Mouse (Mus musculus): ENCODE measurements around the gene Rhcg. TPM values are rescaled to one million over a fixed set of nuclear protein-coding genes. Genes with fewer than 3 reads are reported as not detected.
A peak's percentile ranks its signal among the peaks of the same experiment; 100 is the strongest.

Gene Rhcg
- total RNA-seq (2021), result 1 to 10 TPM; 1.5 to 3.2 TPM

- DNase-seq (ENCODE audit: extremely low spot score in 1 of 2, low spot score in 2 of 2), result peak in 1 of 2 experiments; percentile 59
- intact Hi-C loops (cut with DNase I), result loop anchor here (10.0 kb wide), 1 partner anchor 167 kb away; no protein-coding TSS in a partner anchor
These were observed at the start of gene Rhcg for GRCm38 (mm10) chr7:79617418-79617817. TSS of gene Rhcg (minus strand) at chr7:79617657.

- intact Hi-C loops (cut with DNase I), result no loop called here
- no peak for DNase-seq (ENCODE audit: extremely low spot score in 1 of 2, low spot score in 2 of 2)
These were observed 49.2 kb upstream of the Rhcg start for GRCm38 (mm10) chr7:79666690-79667089.

- no peak for DNase-seq (ENCODE audit: extremely low spot score in 1 of 2, low spot score in 2 of 2)
- intact Hi-C loops (cut with DNase I), result no loop called here
These were observed 43.9 kb upstream of the Rhcg start for GRCm38 (mm10) chr7:79661253-79661890.

DNA sequence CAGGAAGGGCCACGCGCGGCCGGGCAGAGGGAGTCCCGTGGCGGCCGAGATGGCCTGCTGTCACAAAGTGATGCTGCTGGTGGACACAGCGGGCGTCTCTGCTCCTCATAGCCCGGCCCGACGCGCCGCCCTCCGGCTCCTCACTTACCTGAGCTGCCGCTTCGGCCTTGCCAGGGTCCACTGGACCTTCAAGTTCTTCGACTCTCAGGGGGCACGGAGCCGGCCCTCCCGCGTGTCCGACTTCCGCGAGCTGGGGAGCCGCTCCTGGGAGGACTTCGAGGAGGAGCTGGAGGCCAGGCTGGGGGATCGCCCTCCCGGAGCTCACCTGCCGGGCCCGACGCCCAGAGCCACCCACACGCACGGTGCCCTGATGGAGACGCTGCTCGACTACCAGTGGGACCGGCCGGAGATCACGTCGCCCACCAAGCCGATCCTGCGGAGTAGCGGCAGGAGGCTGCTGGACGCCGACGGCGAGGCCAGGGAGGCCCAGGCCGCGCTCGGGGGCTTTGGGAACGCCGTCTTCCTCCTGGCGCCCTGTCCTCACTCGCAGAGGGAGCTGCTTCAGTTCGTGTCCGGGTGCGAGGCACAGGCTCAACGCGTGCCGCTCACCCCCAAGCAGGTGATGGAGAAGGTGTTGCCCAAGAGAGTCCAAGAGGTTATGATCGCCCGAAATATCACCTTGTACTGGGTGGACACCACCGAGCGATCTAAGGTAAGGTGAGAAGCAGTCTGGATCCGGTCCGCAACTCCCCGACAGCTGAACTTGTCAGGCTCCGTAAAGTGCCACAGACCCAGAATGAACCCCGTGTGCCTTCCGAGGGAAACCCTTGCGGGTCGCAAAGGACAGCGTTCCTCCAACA is 43.1 kb upstream of the Rhcg start:
- intact Hi-C loops (cut with DNase I), result no loop called here
- no peak for DNase-seq (ENCODE audit: extremely low spot score in 1 of 2, low spot score in 2 of 2)

DNA sequence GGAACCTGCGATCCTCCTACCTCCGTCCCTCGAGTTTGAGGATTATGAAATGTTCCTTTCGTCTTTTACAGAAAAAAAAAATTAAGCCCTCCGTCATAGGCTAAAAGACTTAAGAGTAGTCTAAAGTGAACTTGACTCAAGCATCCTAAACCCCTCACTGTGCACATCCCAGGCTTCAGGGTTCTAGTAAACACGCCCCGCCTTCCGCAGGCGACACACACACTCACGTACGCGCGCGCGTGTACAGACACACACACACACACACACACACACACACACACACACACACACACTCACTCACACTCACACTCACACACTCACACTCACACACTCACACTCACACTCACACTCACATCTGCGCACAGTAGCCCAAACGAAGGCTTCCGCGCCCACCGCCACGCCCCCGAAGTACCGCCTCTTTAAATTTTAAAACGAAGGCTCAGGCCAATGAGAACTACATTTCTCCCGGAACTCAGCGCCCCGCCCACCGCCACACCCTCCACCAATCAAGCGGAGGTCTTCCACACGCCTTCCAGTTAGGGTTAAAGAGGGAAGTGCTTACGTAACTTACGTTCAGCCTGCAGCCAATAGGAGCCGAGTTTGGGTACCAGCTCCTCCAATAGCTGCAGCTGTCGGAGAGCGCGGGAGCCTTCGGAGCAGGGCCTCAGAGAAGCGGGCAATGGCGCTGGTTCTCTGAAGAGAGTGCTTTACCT is 42.3 kb upstream of the Rhcg start, which contains the start of gene Ticrr:
TSS of gene Ticrr (plus strand) at position 619 of the 713 bp plus-strand sequence.
- intact Hi-C loops (cut with DNase I), result no loop called here

DNA sequence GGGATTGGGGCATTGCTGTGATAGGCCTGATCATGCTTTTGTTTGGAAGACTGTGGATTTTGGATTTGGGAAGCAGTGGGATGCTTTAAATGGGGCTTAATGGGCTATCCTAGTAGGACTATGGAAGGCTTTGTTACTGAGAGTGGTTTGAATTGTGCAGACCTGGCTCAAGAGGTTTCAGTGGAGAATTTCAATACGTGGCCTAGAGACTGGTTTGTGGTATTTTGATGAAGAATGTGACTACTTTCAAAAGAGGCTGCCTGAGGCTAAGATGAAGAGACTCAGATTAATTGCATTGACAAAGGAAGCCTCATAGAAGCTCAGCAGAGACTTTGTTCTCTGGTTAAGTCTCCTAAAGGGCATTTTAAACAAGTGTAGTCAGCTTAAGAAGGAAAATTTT is 37.1 kb upstream of the Rhcg start:
- DNase-seq (ENCODE audit: extremely low spot score in 1 of 2, low spot score in 2 of 2), result no peak
- intact Hi-C loops (cut with DNase I), result no loop called here

More for the DNA sequence above, 42.3 kb upstream of the Rhcg start, which contains the start of gene Ticrr:
- DNase-seq (ENCODE audit: extremely low spot score in 1 of 2, low spot score in 2 of 2), result peak; percentile 97 to 99

GRCm38 (mm10) chr7:79654185-79654584 is 36.7 kb upstream of the Rhcg start:
- intact Hi-C loops (cut with DNase I), result no loop called here
- DNase-seq (ENCODE audit: extremely low spot score in 1 of 2, low spot score in 2 of 2), result no peak

DNA sequence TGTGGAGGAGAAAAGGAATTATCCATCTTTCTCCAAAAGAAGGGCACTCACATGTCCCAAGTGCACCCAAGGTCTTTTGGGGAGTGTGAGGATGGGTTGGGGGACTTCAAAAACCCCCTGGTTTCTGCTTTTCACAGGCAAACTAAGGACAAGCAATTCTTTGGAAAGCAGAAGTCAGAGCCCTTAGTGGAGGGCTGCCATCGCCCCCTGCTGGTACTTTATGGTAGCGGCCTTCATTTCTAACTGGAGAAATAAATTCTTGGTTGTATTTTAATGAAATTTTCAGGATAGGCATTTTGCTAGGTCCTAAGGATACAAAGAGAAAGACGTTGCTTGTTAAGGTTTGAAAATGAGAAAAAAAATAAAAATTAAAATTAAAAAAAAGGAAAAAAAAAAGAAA is 31.5 kb upstream of the Rhcg start:
- DNase-seq (ENCODE audit: extremely low spot score in 1 of 2, low spot score in 2 of 2), result peak; percentile 34 to 66
- intact Hi-C loops (cut with DNase I), result loop anchor here (5.0 kb wide), 1 partner anchor 37 kb away; no protein-coding TSS in a partner anchor

GRCm38 (mm10) chr7:79647233-79647632 is 29.8 kb upstream of the Rhcg start:
- no peak for DNase-seq (ENCODE audit: extremely low spot score in 1 of 2, low spot score in 2 of 2)
- intact Hi-C loops (cut with DNase I), result loop anchor here (5.0 kb wide), 1 partner anchor 35 kb away; no protein-coding TSS in a partner anchor

DNA sequence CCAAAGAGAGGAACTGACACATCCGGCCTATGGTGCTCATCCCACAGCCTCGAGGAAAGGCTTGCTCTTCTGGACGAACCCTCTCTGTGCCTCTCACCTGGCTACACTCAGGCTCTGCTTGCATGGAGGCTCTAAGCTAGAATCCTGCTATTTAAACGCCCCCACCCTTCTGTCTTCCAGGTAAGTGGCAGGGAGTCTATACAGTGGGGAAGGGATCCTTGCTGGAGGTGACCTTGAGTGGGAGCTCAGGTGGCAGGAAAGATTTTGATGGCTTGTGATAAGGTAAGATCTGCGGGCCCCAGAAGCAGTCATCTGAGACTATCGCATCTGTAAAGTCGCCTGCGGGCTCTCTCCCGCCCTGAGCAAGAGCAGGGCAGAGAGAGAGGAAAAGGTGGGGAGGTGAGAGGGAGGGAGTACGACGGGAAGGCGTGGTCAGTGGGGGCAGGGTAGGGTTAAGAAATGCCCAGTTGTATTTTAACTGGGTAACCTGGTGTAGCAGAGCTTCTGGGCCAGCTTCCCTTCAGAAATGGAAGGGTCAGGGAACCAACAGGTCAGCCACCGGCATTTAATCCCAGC is 14.4 kb upstream of the Rhcg start:
- no peak for DNase-seq (ENCODE audit: extremely low spot score in 1 of 2, low spot score in 2 of 2)
- intact Hi-C loops (cut with DNase I), result no loop called here

- intact Hi-C loops (cut with DNase I), result no loop called here
- DNase-seq (ENCODE audit: extremely low spot score in 1 of 2, low spot score in 2 of 2), result no peak
These were observed 10.9 kb upstream of the Rhcg start for GRCm38 (mm10) chr7:79628271-79628913.

GRCm38 (mm10) chr7:79626170-79626569 is 8.7 kb upstream of the Rhcg start:
- intact Hi-C loops (cut with DNase I), result no loop called here
- DNase-seq (ENCODE audit: extremely low spot score in 1 of 2, low spot score in 2 of 2), result no peak

GRCm38 (mm10) chr7:79623086-79623485 is 5.6 kb upstream of the Rhcg start:
- DNase-seq (ENCODE audit: extremely low spot score in 1 of 2, low spot score in 2 of 2), result no peak
- intact Hi-C loops (cut with DNase I), result no loop called here

DNA sequence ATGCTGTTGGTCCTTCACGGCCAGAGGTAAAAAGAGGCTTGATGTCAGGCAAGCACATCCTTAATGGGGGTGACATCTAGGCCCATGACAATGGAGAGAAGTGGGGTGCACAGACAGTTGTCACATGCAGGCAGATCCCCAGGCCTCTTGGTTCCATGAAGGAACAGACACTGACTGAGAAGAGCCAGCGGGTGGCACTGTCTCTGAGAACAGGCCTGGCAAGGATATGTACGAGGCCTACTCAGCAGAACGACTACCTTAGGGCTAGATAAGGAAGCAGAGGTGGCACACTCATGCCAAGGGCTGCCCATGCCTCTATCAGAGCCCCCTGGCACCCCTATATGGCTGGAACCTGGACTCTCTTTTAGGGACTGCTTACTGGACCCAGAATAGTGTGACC is 2.0 kb upstream of the Rhcg start:
- intact Hi-C loops (cut with DNase I), result loop anchor here (10.0 kb wide), 1 partner anchor 165 kb away; no protein-coding TSS in a partner anchor
- DNase-seq (ENCODE audit: extremely low spot score in 1 of 2, low spot score in 2 of 2), result no peak

- intact Hi-C loops (cut with DNase I), result loop anchor here (10.0 kb wide), 1 partner anchor 169 kb away; no protein-coding TSS in a partner anchor
- DNase-seq (ENCODE audit: extremely low spot score in 1 of 2, low spot score in 2 of 2), result no peak
These were observed 1.5 kb downstream of the Rhcg start for GRCm38 (mm10) chr7:79615941-79616340.

DNA sequence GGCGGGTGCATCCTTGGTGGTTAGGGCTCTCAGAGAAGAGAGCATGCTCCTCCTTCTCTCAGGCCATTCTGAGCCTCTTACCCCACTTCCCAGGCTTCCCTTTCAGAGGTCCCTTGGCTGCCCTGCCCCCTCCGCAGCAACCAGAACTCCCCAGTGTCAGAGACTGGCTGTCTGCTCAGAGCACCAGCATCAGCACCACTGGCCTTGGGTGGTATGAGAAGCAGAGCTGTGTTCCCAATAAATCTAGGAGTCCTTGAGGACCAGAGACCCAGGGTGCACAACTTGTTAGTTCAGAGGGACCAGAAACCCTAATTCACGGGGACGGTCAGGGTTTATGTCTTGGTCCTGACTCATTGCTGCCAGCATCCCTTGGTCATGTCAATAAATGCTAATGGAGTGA is 2.4 kb downstream of the Rhcg start:
- intact Hi-C loops (cut with DNase I), result loop anchor here (10.0 kb wide), 1 partner anchor 170 kb away; no protein-coding TSS in a partner anchor
- no peak for DNase-seq (ENCODE audit: extremely low spot score in 1 of 2, low spot score in 2 of 2)

DNA sequence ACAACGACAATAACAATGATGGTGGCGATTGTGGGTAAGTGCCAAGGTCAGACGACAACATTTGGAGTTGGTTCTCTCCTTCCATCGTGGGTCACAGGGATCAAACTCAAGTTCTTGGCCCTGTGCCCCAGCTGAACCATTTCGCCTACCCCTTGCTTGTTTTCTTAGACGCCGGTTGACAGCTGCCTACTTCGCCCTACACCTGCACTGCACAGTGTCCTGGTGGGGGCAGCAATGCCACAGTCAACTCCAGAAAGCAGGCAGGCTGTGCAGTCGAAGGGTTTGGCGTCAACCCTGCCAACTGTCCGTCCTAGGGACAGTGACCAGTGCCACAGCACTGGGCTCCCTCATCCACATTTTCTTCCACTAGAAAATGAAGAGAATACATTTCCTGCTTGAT is 4.1 kb downstream of the Rhcg start:
- intact Hi-C loops (cut with DNase I), result loop anchor here (2.0 to 10.0 kb wide), 3 partner anchors 34 to 171 kb away; no protein-coding TSS in a partner anchor
- no peak for DNase-seq (ENCODE audit: extremely low spot score in 1 of 2, low spot score in 2 of 2)

- intact Hi-C loops (cut with DNase I), result loop anchor here (2.0 to 10.0 kb wide), 3 partner anchors 35 to 172 kb away; no protein-coding TSS in a partner anchor
- DNase-seq (ENCODE audit: extremely low spot score in 1 of 2, low spot score in 2 of 2), result peak; percentile 43 to 68
These were observed 4.7 kb downstream of the Rhcg start for GRCm38 (mm10) chr7:79612783-79613182.

All from left cerebral cortex, postnatal 10 days (tissue).